Comparison of ENCODE assay signal across 23 mouse cellular contexts in genomic region chr7:126249986-126250385, GRCm38 (mm10). TPM values are rescaled to one million over a fixed set of nuclear protein-coding genes. Genes with fewer than 3 reads are reported as not detected.
A peak's percentile ranks its signal among the peaks of the same experiment; 100 is the strongest.
DNase-seq lines count a peak whose midpoint lies in the region; ATAC-seq and TF ChIP-seq lines count a peak whose summit lies in the region.
"Had no signal": no experiment of that assay in that cellular context is flagged by ENCODE, and none has a peak within 500 bp of the region (broad histone marks: within the 10 kb centered on the region; RNA-seq: fewer than 3 reads in every experiment).

No protein-coding gene starts in this region.

- H3K9ac ChIP-seq in heart, embryonic 15.5 days, result no peak overlapping the region
- H3K9ac ChIP-seq: hindbrain, embryonic 12.5 days; limb, embryonic 13.5 days; liver, embryonic 12.5 days had no signal

- intact Hi-C loops in heart, postnatal 36 days (cut with DNase I), result loop anchor here (2.0 kb wide), 1 partner anchor 33 kb away; no protein-coding TSS in a partner anchor

- no peak for TF ChIP-seq POLR2A in myocyte (IDR thresholded peaks at IDR 0.05; ENCODE audit: insufficient read length, low read depth)
- TF ChIP-seq POLR2A in lung, adult 2 months (IDR thresholded peaks at IDR 0.05; ENCODE audit: borderline replicate concordance, extremely low read depth, low read depth, low read length), result no peak

- TF ChIP-seq CTCF in lung, adult 2 months (IDR thresholded peaks at IDR 0.05; ENCODE audit: insufficient read depth, low read length), result no peak

- peak; percentile 82 for DNase-seq in cerebellum, adult 11-12 months
- no peak for DNase-seq in heart, postnatal 36 days
- peak; percentile 65 for DNase-seq in cerebellum, adult 8-10 months
- DNase-seq in lung, adult 2 months, result no peak
- DNase-seq: adrenal gland, postnatal 25 days; kidney, postnatal 25 days; layer of hippocampus, postnatal 36 days; lung, adult 18-20 months; lung, postnatal 14 days; thymus, adult 18-20 months; thymus, postnatal 36 days had no signal

- peak overlapping the region; percentile 67 for H3K4me2 ChIP-seq in heart, embryonic 15.5 days
- H3K4me2 ChIP-seq in myocyte (ENCODE audit: low read depth), result peak overlapping the region; percentile 65
- H3K4me2 ChIP-seq: hindbrain, embryonic 12.5 days; limb, embryonic 13.5 days; liver, embryonic 12.5 days; midbrain, embryonic 11.5 days had no signal

- no peak for ATAC-seq in cerebellum, adult (ENCODE audit: insufficient number of reproducible peaks, low FRiP score, low TSS enrichment)
- no peak for ATAC-seq in heart, embryonic 15.5 days (replicated peaks; ENCODE audit: insufficient number of reproducible peaks, insufficient read depth, low FRiP score, low read depth)
- ATAC-seq: CD4-positive, CD25-positive, alpha-beta regulatory T cell, adult 4 months; intestine, postnatal 0 days; liver, embryonic 12.5 days had no signal

- WGBS in heart, embryonic 15.5 days, result 78% methylated on average over 3 of the region's 3 CpGs
- WGBS in lung, adult 2 months, result 89% methylated on average over 3 of the region's 3 CpGs

- H3K79me2 ChIP-seq in myocyte (ENCODE audit: control insufficient read depth, insufficient read depth), result no peaks in the 10 kb centered on the region

- H3K27ac ChIP-seq in heart, embryonic 15.5 days, result no peak overlapping the region
- H3K27ac ChIP-seq: forebrain, embryonic 10.5 days; heart, embryonic 10.5 days; hindbrain, embryonic 12.5 days; layer of hippocampus, adult 2 months; limb, embryonic 13.5 days; liver, embryonic 12.5 days had no signal

- no peaks in the 10 kb centered on the region for H3K27me3 ChIP-seq in heart, embryonic 15.5 days
- peaks cover 33% of the 10 kb centered on the region for H3K27me3 ChIP-seq in myocyte (ENCODE audit: control insufficient read depth, insufficient read depth, insufficient read length)

- H3K4me3 ChIP-seq in heart, embryonic 15.5 days, result no peak overlapping the region
- peak overlapping the region; percentile 25 for H3K4me3 ChIP-seq in myocyte
- H3K4me3 ChIP-seq in lung, adult 2 months (replicated peaks; ENCODE audit: extremely low read depth, low read depth, low read length), result no peak overlapping the region
- H3K4me3 ChIP-seq: forebrain, embryonic 10.5 days; heart, embryonic 10.5 days; hindbrain, embryonic 12.5 days; layer of hippocampus, adult 2 months; limb, embryonic 13.5 days; liver, embryonic 12.5 days had no signal

- no peaks in the 10 kb centered on the region for H3K9me3 ChIP-seq in heart, embryonic 15.5 days (replicated peaks)
- H3K9me3 ChIP-seq: forebrain, embryonic 10.5 days; heart, embryonic 10.5 days; hindbrain, embryonic 12.5 days; limb, embryonic 13.5 days; liver, embryonic 12.5 days had no signal

- no peak overlapping the region for H3ac ChIP-seq in myocyte (ENCODE audit: control insufficient read depth, insufficient read length)

- H3K4me1 ChIP-seq in heart, embryonic 15.5 days (replicated peaks), result peaks cover 28% of the 10 kb centered on the region
- no peaks in the 10 kb centered on the region for H3K4me1 ChIP-seq in lung, adult 2 months (ENCODE audit: control insufficient read depth, insufficient read depth, low read length)

- H3K36me3 ChIP-seq in heart, embryonic 15.5 days, result no peaks in the 10 kb centered on the region
- H3K36me3 ChIP-seq in myocyte (ENCODE audit: control insufficient read depth, insufficient read depth), result no peaks in the 10 kb centered on the region
- H3K36me3 ChIP-seq: forebrain, embryonic 10.5 days; heart, embryonic 10.5 days; hindbrain, embryonic 12.5 days; limb, embryonic 13.5 days; liver, embryonic 12.5 days had no signal

TF ChIP-seq in myocyte, 11 proteins besides CTCF, POLR2A, EP300 and RAD21:
- TF ChIP-seq MYOG (IDR thresholded peaks at IDR 0.05; ENCODE audit: control insufficient read depth in 1 of 3, insufficient read depth in 1 of 3, insufficient read length in 2 of 3, low read depth in 2 of 3), result peak in 1 of 3 experiments; percentile 38
- TF ChIP-seq MAX (IDR thresholded peaks at IDR 0.05; ENCODE audit: low read depth), result no peak
- peak in 1 of 3 experiments; percentile 19 for TF ChIP-seq MYOD1 (IDR thresholded peaks at IDR 0.05; ENCODE audit: control insufficient read depth in 1 of 3, insufficient read length in 2 of 3, low read depth in 2 of 3)

RNA-seq across cellular contexts. Expression of gene Sbk1, which starts 22.4 kb away (rescaled TPM):
- 11.2 and 16.4 TPM in 2 replicates for polyA plus RNA-seq in heart, embryonic 15.5 days (2015; fragmentation: Nextera tagmentation; extraction: Ambion mirVana)
- 10 to 100 TPM; 76.8 to 94.9 TPM for total RNA-seq in heart, postnatal 36 days (2021)
- polyA plus RNA-seq in myocyte (2012; fragmentation: generic; extraction: Trizol), result 16.1 TPM
- polyA plus RNA-seq in lung, adult 2 months (2012; rRNA removed), result 12.6 and 14.2 TPM in 2 replicates

RNA-seq across cellular contexts. Expression of gene Xpo6, which starts 49.7 kb away (rescaled TPM):
- polyA plus RNA-seq in heart, embryonic 15.5 days (2015; fragmentation: Nextera tagmentation; extraction: Ambion mirVana), result 21.9 and 35.4 TPM in 2 replicates
- total RNA-seq in heart, postnatal 36 days (2021), result 10 to 100 TPM; 20.9 to 23.6 TPM
- 36.4 TPM for polyA plus RNA-seq in myocyte (2012; fragmentation: generic; extraction: Trizol)
- polyA plus RNA-seq in lung, adult 2 months (2012; rRNA removed), result 126 and 163 TPM in 2 replicates

Comparison
In these comparisons a context has a peak if more than half of its experiments do, and no peak if none do; other contexts are left out.
1. DNase-seq: peak in cerebellum, adult 11-12 months (single experiment) and cerebellum, adult 8-10 months (single experiment); none in heart, postnatal 36 days (0 of 2) and lung, adult 2 months (single experiment).